ENCODE assay signal across 30 mouse cellular contexts in genomic region chr17:7666207-7666606, GRCm38 (mm10).
DNase-seq lines count a peak whose midpoint lies in the region; ATAC-seq and TF ChIP-seq lines count a peak whose summit lies in the region.
"Had no signal": no experiment of that assay in that cellular context is flagged by ENCODE, and none has a peak within 500 bp of the region (broad histone marks: within the 10 kb centered on the region; RNA-seq: fewer than 3 reads in every experiment).

No protein-coding gene starts in this region.

- ATAC-seq in lung, embryonic 15.5 days (ENCODE audit: borderline replicate concordance, extremely low read depth, low FRiP score, low TSS enrichment), result no peak
- ATAC-seq: forebrain, embryonic 15.5 days; hindbrain, embryonic 16.5 days; intestine, embryonic 15.5 days; Patski had no signal

- no peak overlapping the region for H3K4me3 ChIP-seq in gastrocnemius, adult 2 months
- H3K4me3 ChIP-seq in lung, embryonic 15.5 days, result no peak overlapping the region
- H3K4me3 ChIP-seq: embryonic facial prominence, embryonic 10.5 days; embryonic facial prominence, embryonic 13.5 days; erythroblast, embryonic 14.5 days; forebrain, embryonic 12.5 days; forebrain, embryonic 15.5 days; hindbrain, embryonic 10.5 days; hindbrain, embryonic 13.5 days; intestine, embryonic 15.5 days had no signal

- TF ChIP-seq CTCF in gastrocnemius, adult 2 months (IDR thresholded peaks at IDR 0.05), result no peak

- H3K4me1 ChIP-seq in lung, embryonic 15.5 days, result peaks cover 18% of the 10 kb centered on the region
- H3K4me1 ChIP-seq: forebrain, embryonic 12.5 days; forebrain, embryonic 15.5 days; hindbrain, embryonic 10.5 days; intestine, embryonic 15.5 days had no signal

- no peaks in the 10 kb centered on the region for H3K9me3 ChIP-seq in lung, embryonic 15.5 days
- H3K9me3 ChIP-seq: embryonic facial prominence, embryonic 10.5 days; embryonic facial prominence, embryonic 13.5 days; forebrain, embryonic 12.5 days; forebrain, embryonic 15.5 days; G1E; hindbrain, embryonic 10.5 days; hindbrain, embryonic 13.5 days; intestine, embryonic 15.5 days had no signal

- H3K27ac ChIP-seq in gastrocnemius, adult 2 months, result peak overlapping the region; percentile 81
- peak overlapping the region; percentile 32; the same call in 1 of the 2 replicates for H3K27ac ChIP-seq in lung, embryonic 15.5 days
- H3K27ac ChIP-seq: embryonic facial prominence, embryonic 10.5 days; embryonic facial prominence, embryonic 13.5 days; forebrain, embryonic 12.5 days; forebrain, embryonic 15.5 days; hindbrain, embryonic 10.5 days; hindbrain, embryonic 13.5 days; intestine, embryonic 15.5 days had no signal

- 49% methylated on average over 5 of the region's 5 CpGs for WGBS in lung, embryonic 15.5 days

- DNase-seq in adrenal gland, adult 2 months, result peak; percentile 18
- no peak for DNase-seq in adrenal gland, postnatal 10 days
- DNase-seq in gastrocnemius, adult 2 months, result no peak
- no peak for DNase-seq in gastrocnemius, adult 18-20 months (ENCODE audit: low spot score)
- DNase-seq in lung, postnatal 25 days (ENCODE audit: low spot score), result no peak
- DNase-seq: B cell, adult 2 months; cerebellum, adult 11-12 months; cerebellum, adult 8-10 months; cerebellum, postnatal 10 days; cerebellum, postnatal 36 days; embryo, embryonic 11 days; gastrocnemius, postnatal 14 days; heart, adult 18-20 months; heart, postnatal 36 days; kidney, adult 11 months; kidney, adult 8-10 months had no signal

- intact Hi-C loops in gastrocnemius, adult 2 months (cut with DNase I), result no loop called here

- no peak overlapping the region for H3K4me2 ChIP-seq in lung, embryonic 15.5 days
- H3K4me2 ChIP-seq: embryonic facial prominence, embryonic 13.5 days; forebrain, embryonic 12.5 days; forebrain, embryonic 15.5 days; heart, embryonic 11.5 days; hindbrain, embryonic 13.5 days; intestine, embryonic 15.5 days had no signal

- H3K27me3 ChIP-seq in lung, embryonic 15.5 days, result no peaks in the 10 kb centered on the region
- H3K27me3 ChIP-seq: CH12.LX; forebrain, embryonic 12.5 days; forebrain, embryonic 15.5 days; hindbrain, embryonic 13.5 days; intestine, embryonic 15.5 days; Patski had no signal

- no peaks in the 10 kb centered on the region for H3K36me3 ChIP-seq in lung, embryonic 15.5 days
- H3K36me3 ChIP-seq: embryonic facial prominence, embryonic 10.5 days; embryonic facial prominence, embryonic 13.5 days; forebrain, embryonic 12.5 days; forebrain, embryonic 15.5 days; G1E; hindbrain, embryonic 10.5 days; hindbrain, embryonic 13.5 days; intestine, embryonic 15.5 days had no signal

- H3K9ac ChIP-seq in lung, embryonic 15.5 days, result no peak overlapping the region
- H3K9ac ChIP-seq: embryonic facial prominence, embryonic 13.5 days; forebrain, embryonic 12.5 days; forebrain, embryonic 15.5 days; hindbrain, embryonic 13.5 days; intestine, embryonic 15.5 days had no signal
